Mouse (Mus musculus) kidney, adult 2 months (tissue): ENCODE measurements around the gene Vps45.

Experiments
- CTCF ChIP-seq: fragments of 200-500 bp; conservative IDR thresholded peaks from 2 replicates; pipeline ENCODE4 v1.5.1; 2011; ENCODE audit warnings: low read depth, mild to moderate bottlenecking, control low read depth, low read length, moderate library complexity, mixed read lengths; ENCODE audit not compliant: insufficient read depth, insufficient read length
- POLR2A ChIP-seq: fragments of 200-500 bp; IDR thresholded peaks from one replicate; pipeline ENCODE4 v1.6.1; 2011; ENCODE audit warnings: low read depth, low read length, control low read depth

DNA sequence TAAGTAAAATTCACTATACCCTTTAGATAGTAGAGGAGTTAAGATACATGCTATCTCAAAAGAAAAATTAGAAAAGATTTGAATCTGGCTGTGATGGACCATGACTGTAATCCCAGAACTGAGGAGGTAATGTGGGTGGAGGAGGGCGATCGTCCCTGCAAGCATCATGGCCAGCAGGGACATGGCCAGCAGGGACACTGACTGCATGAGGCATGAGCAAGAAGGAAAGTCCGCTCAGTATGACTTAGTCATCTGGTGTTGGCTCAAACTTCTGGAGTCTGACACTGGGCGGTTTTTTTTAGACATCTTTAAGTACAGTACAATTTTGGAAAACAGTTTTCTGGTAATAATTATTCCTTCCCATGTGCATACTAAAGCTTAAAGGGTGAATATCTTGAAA is 29.5 kb upstream of the Vps45 start:
- TF ChIP-seq CTCF (no peak), POLR2A (no peak)
